Mouse (Mus musculus) T-helper 1 cell (primary cell): ENCODE measurements at regions not wholly inside any gene's neighbourhood (a gene's known extent, or its start where the extent isn't known, plus 50 kb on each side); places are given as distances from the start of the nearest gene placed in this dataset.

Source experiments
- in situ Hi-C: fragments of 300-600 bp; cut with MboI, MseI; formaldehyde crosslinking; loops from one replicate; pipeline ENCODE4 v1.15.1; 2025; ENCODE audit warnings: high pct_unique_total_duplicates

DNA sequence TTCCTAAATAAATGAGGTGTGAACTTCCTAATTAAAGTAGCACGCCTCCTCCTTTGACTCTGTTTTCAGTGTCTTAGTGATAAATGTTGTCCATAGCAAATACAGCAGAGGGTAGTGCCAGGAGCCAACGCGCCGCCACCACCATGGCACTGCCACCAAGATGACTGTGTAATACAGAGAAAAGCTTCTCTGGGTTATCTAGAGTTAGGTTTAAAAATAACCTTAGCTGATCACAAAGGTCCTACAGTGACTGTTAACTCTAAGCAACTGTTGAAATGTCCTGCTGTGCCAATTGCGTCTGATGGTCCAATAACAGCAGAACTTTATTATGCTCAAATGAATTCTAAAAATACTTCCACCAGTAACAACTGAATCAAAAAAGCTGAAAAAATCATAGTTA, 186.1 kb upstream of the Hand2 start:
- in situ Hi-C loops: no loop called here

DNA sequence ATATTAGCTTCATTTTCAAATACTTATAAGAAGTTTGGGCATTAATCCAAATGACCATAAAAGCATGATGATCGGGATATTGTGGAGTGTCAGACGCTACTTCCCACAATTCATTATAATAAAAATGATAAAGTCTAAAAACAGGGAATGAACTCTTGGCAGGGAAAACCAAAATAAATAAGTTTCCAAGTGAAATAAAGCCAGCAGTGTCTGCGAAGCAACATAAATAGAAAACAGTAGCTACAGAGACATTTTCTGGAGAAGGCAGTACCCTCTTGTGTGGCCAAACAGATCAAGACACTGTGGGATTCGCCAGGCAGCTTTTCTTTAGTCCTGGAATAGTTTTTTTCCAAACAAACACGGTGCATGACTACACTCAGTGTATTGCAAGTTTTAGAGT, 172.7 kb upstream of the Hand2 start:
- in situ Hi-C loops: no loop called here

DNA sequence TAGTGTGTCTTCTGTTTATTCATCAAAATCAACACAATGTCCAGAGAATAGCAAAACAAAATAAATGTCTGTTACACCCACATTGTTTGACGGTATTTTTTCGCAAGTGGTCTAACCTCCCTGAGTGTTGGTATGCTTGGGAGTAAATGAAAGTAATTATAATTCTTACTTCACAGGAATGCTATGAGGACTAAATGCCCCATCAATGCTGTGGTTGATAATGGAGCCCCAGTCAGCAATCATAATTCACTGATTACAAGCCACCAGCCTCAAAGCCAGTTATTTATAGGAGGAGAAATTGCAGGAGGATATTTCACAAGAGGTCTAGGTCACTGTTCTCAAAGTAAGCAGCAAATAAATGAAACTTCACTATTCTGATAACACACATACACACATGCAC, 129.6 kb upstream of the Hand2 start:
- in situ Hi-C loops: no loop called here

DNA sequence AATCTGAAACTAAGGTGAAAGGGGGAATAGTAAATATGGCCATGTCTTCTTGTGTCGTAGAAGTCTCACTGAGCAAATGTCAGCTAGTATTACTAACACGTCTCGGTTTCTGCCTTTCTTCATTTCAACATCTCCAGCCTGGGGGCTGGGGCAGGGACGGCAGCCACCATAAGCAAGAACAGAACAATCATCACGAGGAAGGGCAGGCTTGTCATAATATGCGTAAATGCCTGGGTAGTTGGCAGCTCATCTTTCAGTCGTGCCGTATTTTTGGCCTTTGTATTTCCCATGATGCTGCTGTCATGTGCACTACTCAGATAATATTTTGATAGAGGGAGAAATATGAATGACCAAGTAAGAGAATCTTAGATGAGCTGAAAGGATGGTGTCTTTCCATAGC, 120.5 kb upstream of the Hand2 start:
- in situ Hi-C loops: no loop called here

DNA sequence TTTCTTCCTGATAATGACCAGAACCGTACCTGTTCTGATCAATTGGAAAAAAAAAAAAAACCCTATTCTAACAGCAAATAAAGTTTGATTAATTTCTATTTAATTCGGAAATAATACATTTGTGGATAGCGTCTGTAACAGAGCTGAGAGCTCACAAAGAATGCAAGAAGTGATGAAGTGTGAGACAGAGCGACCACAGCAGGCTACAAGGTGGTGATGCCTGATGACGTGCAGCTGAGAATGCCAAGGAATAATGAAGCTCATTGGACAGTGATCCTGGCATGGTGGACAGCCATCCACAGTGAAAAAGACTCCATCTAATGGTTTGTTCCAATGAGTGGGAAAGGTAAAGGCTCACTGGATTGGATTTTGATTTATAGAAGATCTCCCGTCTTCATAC, 111.2 kb upstream of the Hand2 start:
- in situ Hi-C loops: no loop called here

DNA sequence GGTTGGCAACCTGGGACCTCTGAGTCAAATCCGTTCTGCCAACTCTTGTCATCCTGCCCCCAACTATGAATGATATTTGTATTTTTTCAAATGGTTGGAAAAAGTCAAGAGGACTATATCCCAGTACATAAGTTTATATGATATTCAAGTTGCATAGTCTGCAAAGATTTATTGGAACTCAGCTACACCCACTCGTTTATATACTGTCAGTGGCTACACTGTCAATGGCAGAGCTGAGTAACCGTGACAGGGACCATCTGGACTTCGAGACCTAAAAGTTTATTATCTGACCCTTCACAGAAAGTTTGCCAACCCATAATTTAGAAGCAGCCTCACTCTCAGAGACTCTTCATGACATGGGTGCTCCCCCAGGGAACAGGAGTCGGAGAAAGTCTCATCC, 107.7 kb upstream of the Hand2 start:
- in situ Hi-C loops: no loop called here

DNA sequence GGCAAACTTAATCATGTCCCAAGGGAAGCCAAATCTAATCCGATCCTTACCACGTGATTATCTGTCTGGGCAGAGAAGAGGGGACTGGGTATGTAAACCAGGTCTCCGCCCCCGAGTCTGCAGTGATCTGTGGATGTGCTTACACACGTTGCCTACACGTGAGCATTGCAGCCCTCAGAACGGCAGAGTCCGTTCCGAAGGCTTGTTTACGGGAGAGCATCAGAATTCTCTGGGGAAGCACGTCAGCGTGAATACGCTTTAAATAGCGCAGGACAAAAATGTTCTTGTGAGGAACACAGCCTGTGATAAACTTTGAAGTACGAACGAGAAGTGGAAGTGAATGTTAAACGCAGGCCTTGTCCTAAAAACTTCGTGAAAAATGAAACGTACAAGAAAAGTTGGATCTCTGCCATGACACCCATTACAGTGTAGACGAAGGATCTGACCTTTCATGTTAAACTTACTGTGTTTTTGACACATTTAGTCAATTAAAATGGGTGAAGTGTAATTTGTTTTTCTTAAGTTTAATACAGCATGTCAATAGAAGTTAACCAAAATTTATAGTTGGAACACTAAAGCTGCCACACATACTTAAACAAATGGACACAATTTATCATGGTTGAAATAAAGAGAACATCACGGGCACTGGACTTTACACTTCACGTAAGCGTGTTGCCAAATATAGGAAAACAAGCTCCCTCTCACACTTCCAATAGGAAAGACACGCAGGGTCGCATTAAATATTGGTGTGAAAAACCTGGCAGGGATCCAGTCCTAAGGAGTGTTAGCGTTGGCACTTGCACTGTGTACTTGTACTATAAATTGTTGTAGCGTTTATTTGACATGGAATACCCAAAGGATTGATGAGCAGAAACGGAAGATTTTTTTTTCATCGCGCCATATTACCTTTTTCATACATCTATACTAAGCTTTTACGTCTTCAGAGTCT, 106.5 kb upstream of the Hand2 start:
- in situ Hi-C loops: no loop called here

DNA sequence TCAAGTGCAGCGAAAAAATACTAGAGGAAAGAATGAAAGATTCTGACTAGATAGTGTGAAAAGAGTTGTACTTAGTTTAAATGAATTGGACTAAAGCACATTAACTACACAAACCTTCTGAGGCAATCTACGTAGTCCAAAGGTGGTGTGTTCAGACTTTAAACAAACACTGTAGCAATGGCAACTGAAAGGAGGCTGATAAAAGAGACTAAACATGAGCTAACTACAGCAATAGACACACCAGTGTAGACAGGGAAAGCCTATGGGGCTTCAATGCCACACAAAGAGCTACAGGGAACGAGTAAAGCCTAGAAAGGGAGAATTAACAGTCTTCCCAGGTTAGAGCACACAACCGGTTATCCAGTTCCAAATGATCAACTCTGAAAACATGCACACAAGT, 90.2 kb upstream of the Hand2 start:
- in situ Hi-C loops: no loop called here

DNA sequence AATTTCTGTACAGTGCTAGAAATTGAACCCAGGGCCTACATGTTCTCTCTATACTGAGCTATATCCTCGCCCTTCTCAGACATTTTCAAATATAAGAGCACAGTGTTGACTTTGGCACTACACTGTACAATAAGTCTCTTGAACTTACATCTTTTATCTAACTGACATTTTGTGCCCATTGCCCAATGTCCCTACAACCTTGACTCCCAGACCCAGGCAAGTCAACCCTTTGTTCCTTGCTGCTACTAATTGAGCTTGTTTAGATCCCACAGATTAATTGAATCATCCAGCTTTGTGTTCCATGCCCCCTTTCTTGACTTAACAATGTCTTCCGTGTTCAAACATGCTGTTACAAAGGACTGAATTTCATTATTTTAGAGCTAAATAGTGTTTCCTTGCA, 78.5 kb upstream of the Hand2 start:
- in situ Hi-C loops: no loop called here

DNA sequence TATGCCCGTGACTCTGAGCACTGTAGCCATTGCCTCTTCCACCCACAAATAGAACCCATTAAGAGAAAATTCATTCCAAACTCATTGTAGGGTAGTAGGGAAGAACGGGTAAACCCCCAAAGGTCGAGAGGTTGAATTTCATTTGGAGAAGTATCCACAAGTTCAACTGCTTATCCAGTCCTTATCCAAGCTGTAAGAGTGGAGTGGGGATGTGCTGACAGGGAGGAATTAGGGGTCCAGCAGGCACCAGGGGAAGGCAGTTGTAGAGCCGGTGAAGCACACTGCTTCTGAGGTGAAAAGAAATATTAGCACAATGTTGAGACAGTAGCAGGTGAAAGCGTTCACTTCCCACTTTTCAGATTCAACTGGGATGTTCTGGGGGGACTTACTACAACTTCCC, 71.7 kb upstream of the Hand2 start:
- in situ Hi-C loops: no loop called here
